Mouse (Mus musculus) common myeloid progenitor, adult 5-6 weeks (primary cell): Measurements from ENCODE around the gene Ep300. TPM values are rescaled to one million over a fixed set of nuclear protein-coding genes. Genes with fewer than 3 reads are reported as not detected.

Source experiments
- ATAC-seq: replicated peaks from 2 replicates; pipeline ENCODE4 v1.8.0; 2016; ENCODE audit warnings: low read depth, mild to moderate bottlenecking, moderate TSS enrichment, inconsistent platforms; ENCODE audit not compliant: poor library complexity, severe bottlenecking
- total RNA-seq: library from RNA; stranded (forward); fragments of 200-1000, 187-1606 nt; gene quantifications from 2 replicates; pipeline ENCODE4 v1.2.3, GENCODE M21; 2017

Ep300 gene
- total RNA-seq: 37.0 and 45.9 TPM in 2 replicates

DNA sequence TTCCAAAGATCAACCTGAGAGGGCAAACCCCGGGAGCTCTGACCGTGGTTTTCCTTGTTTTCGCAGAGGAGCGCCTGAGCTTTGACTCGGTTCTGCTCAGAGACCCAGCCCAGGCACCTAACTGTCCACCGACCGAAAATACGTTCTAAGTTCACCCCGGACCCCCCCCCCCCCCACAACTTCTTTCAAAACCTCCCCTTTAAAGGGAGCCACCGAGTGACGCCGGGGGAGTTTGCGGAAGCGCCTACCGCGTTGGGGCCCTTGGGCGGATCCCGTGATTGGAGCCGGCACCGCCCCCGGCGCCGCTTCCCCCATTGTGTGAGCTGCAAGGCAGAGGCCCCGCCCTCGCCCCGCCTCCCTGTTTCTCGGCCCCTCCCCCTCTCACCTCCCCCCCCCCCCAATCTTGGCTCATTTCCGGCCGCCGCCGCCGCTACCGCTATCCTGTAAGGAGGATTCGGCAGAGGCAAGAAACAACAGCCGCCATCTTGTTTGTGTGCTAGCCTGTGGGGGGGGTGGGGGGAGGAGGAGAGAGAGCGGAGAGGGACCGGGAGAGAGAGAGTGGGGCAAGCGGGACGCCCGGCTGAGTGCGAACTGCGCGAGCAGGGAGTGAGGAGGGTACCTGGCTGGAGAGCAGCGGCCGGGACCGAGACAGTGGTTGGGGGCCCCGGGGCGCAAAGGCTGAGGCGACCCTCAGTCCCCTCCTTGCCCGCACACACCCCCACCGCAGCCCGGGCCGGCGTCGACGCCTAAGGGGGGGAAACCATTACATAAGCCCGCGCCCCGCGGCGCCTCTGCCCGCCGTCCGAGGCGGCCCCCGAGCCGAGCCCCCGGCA is at the start of gene Ep300:
Gene Ep300 (plus strand): TSS at position 439 of the 833 bp plus-strand sequence.
- peak; percentile 85 for ATAC-seq

DNA sequence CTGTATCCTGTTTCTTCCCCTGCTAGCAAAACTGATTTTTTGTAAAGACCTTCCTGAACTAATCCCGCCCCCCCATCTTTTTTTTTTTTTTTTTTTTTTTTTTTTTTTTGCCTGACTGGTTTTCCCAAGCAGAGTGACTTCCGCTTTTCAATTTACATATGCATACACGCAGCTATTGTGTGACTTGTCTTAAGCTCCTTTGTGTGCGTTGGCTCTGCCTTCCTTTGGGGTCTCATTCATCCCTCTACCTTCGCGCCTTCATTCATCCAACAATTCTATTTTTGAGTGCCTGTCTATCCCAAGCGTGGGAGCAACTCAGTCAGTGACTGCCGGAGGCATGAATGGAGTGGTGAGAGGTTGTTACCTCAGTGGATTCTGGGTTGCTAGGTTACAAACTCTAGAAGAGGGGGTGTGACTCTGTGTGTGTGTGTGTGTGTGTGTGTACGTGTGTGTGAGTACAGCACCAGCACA is 49.2 kb upstream of the Ep300 start:
- no peak for ATAC-seq

DNA sequence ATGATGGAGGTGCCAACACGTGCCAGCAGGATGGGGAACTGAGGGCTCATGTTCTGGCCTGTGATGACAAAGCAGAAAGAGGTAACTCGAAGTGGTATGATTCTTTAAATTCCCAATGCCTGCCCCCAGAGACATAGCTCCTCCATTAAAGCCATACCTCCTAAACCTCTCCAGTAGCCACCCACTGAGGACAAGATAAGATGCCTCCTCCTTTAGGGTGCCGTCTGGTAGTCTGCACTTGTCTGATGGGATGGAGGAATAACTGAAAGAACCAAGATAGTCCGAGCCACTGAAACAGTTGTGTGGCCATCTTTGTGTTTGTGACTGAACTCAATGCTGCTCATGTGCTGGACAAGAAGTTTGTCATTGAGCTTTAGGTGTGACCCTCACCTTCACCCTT is 47.0 kb upstream of the Ep300 start:
- no peak for ATAC-seq

DNA sequence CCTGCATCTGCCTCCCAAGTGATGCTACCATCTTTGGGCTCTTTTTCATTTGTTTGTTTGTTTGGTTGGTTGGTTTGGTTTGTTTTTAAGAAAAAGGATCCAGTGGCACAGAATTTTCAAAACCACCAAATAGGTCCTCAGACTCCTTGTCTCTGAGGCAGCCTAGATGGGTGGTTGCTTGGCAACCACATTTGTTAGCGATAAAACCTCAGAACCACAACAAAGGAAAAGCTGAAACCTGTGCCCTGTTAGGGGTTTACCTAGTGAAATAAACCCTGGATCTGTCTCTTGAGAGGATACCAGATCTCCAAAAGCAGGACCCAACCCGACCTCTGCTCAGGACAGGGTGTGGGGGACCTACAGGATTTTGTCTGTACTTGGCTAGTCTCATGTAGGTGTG is 45.6 kb upstream of the Ep300 start:
- ATAC-seq: no peak

DNA sequence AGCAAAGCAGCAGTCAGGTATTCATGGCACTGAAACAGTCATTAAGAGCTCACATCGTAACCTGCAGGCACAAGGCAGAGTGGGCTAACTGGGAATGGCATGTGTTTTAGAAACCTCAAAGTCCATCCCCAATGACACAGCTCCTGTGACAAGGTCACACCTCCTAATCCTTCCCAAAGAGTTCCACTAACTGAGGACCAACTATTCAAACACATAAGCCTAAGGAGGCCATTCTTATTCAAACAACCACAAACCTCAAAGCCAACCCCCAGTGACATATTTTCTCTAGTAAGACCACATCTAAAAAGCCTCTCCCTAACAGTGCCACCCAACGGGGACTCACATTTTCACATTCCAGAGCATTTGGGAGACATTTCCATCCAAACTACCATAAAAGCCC is 40.2 kb upstream of the Ep300 start:
- ATAC-seq: no peak

DNA sequence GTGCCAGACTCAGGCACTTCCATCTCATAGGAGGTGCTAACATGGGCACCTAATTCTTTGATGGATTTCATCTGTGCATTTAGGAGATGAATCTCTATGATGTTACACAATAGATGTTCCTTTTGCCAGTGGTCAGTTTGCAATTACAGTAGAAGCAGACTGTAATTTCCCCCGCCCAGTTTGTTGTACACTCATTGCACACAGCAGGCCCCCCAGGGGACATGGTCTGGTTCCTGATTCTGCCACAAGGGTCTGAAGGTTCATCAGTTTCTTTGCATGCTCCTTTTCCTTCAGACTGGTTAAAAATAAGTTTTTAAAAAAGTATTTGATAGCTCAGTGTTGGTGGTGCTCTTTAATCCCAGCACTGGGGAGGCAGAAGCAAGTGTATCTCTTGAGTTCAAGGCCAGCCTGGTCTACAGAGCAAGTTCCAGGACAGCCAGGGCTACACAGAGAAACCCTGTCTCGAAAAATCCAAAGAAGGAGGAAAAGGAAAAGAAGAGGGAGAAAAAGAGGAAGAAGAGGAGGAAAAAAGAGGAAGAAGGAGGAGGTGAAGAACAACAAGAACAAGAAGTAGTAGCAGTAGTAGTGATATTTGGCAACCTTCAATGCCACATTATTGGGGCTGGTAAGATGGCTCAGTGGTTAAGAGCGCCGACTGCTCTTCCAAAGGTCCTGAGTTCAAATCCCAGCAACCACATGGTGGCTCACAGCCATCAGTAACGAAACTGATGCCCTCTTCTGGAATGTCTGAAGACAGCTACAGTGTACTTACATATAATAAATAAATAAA is 39.6 kb upstream of the Ep300 start:
- no peak for ATAC-seq

DNA sequence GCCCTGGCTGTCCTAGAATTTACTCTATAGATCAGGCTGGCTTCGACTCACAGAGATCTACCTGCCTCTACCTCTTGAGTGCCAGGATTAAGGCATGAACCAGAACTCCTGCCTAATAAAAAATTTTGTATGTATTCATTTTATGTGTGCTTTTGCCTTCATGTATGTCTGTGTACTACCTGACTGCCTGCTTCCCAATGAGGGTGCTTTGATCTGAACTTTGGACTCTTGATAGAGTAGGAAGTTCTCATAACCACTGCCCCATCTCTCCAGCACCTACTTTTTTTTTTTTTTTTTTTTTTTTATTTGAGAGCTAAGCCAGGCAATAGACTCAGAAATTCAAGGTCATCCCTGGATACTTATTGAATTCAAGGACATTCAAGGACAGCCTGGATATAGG is 31.7 kb upstream of the Ep300 start:
- no peak for ATAC-seq

DNA sequence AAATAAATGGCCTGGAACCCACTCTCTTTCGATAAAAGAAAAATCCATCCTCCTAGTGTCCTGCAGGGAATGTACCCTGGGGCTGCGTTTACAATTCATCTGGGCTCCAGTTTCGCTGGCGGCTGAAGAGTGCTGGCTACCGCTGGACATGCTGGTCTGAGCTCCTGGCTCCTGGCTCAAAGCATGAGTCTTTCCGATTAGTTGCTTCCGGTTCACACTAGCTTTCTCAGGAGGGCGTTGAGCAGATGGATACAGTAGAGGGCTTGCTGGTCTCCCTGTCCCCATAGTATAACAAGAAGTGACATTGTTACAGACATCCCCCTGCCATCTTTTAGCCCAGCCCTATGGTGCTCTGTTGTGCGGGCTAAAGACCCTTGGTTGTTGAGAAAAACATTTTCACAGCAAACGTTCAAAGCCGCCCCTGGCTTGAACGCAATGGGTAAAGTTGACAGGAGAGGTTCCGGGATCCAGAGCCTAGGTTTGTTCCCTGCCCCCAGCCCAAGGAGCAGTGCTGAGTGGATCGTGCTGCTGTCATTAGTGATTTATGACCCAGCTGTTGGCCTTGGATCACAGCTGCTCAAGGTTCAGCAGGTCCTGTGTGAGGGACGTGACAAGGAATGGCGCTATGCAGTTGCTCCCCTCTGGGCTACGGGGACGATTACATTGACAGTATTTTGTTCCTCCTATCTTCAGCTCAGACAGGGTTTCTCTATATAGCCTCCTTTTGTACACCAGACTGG is 30.4 kb upstream of the Ep300 start:
- ATAC-seq: no peak

DNA sequence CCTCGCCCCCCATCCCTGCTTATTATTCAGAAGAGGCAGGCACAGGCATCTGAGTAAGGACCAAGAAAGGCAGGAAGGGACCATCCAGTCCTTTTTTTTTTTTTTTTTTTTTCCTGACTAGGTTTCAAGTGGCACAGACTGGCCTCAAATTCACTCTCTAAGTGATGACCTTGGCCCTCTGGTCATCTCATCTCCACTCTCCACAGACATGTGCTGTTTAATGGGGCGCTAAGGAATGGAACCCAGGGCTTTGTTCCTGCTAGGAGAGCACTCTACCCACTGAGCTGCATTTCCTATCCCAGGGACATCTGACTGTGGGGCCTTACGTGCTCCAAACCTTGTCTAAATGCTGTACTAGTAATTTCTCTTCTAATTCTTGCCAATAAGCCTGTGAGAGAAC is 29.2 kb upstream of the Ep300 start:
- ATAC-seq: no peak

DNA sequence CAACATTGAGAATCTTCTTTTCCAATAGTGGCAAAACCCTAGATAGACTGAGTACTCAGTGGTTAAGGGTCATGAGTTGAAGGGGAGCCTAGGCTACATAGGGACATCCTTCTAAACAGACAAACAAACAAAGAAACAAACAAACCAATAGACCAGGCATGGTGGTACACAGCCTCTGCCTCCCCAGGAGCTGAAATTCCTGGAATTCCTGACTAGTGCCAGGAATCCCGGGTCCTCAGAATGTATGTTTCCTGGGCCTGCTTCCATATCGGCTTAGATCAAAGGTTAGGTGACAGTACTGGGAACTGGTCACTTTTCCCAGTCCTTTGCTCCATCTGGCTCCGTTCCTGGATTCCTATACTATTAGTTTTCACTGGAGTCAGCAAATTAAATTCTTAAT is 23.6 kb upstream of the Ep300 start:
- ATAC-seq: no peak

DNA sequence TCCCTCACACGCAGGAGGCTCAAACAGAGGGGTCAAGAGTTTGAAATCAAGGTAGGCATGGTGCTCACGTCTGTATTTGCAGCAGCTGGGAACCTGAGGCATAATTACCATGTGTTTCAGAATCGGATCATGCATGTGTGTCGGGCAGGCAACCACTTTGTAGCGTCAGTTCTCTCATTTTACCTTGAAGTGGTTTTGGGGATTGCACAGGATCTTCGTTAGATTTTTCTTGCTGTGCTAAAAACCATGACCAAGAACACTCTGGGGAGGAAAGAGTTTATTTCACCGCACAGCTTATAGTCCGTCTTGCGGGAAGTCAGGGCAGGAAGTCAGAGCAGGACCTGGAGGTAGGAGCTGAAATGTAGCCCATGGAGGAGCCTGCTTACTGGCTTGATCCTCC is 23.2 kb upstream of the Ep300 start:
- no peak for ATAC-seq

DNA sequence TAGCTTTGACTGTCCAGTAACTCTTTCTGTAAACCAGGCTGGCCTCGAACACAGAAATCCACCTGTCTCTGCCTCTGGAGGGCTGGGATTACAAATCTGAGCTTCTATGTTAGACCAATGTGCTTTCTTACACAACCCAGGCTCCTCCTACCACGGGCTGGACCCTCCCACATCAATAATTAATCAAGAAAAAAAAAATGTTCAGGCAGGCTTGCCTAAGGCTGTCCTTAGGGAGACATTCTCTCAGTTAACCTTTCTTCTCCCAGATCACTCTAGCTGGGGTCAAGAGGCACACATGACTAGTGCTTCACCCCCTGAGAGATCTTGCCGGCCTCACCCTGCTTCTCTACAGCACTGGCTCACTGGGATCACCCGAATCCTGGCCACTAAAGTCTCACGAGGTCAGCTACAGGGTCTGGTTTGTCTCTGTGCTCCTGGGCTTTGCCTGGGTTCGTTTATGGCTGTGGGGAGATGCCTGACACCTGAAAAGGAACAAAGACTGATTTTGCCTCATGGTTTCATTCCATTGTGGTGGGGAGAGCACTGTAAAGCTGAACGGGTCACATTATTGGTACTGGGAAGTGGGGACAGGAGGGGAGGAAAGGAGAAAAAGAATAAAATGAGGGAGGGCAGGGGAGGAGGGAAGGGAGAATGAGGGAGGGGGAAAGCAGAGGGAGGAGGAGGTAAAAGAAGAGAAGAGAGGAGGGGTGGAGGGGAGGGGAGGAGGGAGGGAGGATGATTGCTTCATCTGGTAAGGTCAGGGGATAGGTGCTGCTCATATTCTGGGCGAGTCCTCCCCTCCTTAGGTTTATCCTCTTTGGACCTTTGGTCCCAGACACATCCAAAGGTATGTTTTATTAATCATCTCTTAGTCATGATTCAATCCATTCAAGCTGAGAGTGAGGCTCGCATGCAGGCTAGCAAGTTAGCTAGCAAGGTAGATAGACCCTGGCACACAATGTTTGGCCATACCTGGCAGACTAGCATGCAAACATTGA is 22.4 kb upstream of the Ep300 start:
- no peak for ATAC-seq

DNA sequence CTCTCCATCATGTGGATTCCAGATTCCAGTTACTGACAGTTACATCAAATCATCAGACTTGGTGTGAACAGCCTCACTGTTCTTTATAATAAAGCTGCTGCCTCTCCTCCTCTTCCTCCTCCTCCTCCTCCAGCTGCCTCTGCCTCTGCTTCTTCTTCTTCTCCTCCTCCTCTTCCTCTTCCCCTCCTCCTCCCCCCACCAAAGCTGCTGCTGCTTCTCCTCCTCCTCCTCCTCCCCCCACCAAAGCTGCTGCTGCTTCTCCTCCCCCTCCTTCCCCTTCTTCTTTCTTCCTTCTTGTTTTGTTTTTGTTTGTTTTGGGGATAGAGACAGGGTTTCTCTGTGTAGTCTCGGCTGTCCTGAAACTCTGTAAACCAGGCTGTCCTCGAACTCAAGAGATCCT is 17.1 kb upstream of the Ep300 start:
- no peak for ATAC-seq

DNA sequence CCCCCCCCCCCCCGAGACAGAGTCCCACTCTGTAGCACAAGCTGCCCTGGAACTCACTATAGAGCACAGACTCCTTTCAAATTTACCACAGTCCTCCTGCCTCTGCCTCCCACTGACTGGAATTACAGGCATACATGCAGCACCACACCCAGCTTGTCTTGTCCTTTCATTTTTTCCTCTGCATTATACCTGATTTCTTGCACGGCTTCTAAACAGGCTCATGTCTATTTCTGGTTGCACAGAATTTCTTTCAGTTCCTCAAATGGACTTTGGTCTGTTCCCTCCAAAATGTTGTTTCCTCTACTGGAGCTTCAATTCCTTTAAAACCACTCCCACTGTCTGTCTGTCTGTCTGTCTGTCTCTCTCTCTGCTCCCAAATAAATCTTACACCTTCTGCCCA is 16.6 kb upstream of the Ep300 start:
- ATAC-seq: 0 out of 2 replicates have a peak, but pooled peaks have one; percentile 15

DNA sequence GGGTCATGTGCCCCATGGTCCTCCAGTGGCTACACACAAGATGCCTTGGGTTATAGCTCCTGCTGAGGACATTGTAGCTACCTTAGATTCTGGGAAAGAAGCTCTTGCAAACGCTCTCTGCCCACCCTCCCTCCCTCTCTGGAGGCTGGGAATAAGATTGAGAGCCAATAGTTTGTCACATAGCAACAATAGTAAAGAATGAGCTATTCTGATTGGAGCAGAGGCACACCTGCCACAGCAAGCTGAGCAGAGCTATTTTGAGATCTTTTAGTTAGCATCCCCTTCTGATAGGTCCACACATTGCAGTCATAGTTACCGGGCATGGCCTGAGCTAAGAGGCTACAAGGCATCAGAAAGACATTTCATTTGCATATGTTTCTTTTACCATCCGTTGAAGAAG is 8.2 kb upstream of the Ep300 start:
- no peak for ATAC-seq

DNA sequence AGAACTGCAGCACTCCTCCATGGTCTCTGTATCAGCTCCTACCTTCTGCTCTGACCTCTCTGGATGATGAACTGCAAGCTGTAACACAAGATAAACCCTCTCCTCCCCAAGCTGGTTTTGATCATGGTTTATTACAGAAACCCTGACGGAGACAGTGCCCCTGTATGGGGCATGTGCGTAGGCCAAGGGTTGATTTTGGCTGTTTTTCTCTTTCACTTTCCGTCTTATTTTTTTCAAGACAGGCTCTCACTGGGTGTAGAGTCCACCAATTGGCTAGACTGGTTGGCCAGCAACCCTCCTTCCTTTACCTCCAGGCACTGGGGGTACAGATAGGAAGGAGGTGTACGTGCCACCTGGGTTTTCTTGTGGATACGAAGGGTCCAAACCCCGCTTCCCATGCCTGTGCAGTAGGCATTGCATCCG is 7.4 kb upstream of the Ep300 start:
- peak; percentile 63; the same call in 1 of the 2 replicates for ATAC-seq

DNA sequence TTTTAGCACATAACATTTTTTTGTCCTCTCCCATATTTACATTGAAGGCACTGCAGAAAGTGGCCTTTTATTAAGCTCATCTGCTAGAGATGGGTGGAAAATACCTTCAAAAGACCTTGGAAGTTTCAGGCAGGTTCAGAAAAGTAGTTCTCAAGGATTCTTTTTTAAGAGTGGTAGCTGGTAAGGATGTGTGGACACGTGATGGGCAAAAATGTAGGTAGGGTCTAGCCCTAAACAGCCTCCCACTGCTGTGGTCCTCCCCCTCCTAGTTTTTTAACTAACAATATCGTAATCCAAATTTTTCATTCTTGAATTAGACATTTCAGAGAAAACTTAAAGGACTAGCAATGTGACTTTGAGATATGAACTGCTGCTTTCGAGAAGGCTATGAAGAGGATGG is 685 bp upstream of the Ep300 start:
- ATAC-seq: no peak

DNA sequence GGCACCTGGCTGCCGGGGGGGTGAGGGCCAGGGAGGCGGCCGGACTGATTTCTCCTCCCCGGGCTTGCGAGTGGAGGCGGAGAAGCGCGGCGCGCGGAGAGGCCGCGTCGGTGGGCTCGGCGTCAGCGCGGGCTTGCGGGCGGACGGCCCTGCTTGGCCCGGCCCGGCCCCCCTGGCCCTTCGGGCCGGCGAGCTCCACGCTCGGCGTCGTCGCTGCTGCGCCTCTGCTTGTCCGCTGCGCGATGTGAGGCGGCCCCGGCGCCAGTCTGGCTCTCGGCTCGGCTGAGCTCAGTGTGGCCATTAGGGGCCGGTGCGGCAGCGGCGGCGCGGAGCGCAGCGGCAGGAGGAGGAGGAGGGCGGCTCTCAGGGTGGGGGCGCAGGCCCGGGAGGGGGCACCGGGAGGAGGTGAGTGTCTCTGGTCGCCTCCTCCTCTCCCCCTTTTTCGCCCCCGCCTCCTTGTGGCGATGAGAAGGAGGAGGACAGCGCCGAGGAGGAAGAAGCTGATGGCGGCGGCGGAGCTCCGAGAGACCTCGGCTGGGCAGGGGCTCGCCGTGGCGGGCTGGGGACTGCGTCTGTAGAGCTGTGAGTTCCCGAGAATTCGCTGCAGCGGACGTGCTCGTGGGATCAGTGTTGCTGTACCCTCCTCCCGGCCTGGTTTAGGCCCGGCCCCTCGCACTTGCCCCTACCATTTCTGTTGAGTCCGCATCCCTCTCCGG is 753 bp downstream of the Ep300 start:
- ATAC-seq: peak; percentile 68

DNA sequence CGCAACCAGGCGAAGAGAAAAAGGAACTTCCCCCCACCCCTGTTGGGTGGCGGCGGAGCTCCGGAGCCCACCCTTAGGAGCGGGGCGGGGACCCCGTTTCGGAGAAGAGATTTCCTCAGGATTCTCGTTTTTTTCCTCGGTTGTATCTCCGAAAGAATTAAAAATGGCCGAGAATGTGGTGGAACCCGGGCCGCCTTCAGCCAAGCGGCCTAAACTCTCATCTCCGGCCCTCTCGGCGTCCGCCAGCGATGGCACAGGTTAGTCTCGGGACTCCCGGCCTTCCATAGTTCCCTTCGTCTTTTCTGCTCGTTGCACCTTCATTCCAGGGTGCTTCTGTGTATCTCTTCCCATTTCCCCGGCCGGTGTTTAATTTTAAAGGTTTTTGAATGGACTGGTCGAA is 1.3 kb downstream of the Ep300 start:
- ATAC-seq: no peak
